Mouse (Mus musculus): ENCODE data around the gene Prr15l.

The Prr15l gene

GRCm38 (mm10) chr11:96919003-96919402, 8.9 kb upstream of the Prr15l start:
- no peak for DNase-seq (ENCODE audit: low spot score in 2 of 2)

DNA sequence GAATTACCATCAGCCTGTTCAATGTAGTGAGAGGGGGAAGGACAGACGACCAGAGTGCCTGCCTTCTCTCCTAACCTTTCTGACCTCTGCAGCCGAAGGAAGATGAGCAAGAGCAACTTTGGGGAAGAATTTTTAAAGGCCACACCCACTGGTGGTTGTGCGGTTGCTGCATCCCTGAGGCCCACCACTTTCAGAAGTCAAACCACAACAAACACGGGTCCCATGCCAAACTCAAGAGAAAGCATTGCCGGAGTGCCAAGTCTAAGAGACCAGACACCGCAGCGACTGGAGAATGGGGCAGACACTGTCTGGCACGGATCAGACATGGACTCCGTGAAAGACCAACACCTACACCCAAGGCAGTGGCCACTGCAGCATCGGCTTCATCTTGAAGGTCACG, 3.0 kb upstream of the Prr15l start:
- no peak for DNase-seq (ENCODE audit: low spot score in 2 of 2)

DNA sequence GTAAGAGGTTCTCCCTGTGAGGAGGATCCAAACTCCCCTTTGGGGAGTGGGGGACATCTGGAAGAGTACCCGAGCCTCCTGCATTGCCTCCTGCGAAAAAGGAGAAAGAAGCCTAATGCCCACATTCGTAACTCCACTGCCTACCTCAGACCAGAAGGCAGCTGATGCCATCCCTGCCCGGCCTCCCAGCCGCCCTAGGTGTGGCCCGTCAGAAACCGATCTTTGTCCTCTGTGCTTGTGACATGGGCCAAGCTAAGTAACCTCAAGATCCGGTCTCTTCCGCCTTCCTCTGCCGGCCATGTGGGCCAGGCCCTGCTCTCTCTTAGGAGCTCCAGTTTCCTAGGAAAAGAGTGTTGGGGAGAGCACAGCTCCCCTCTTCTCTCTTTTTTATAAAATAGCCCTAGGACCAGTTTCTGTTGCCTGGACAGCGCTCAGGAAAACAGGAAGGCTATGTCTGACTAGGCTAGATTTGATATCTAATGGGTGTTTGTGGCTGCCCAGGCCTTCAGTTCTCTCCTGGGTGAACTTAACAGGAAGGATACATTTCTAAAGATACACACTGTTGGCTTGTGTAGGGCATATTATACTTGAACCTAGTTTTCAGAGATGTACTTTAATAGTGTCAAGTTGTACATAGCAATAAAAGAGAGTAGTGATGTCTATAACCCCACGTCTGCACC, 2.3 kb upstream of the Prr15l start:
- peak in 1 of 2 experiments; percentile 54 for DNase-seq (ENCODE audit: low spot score in 2 of 2)

- peak in 1 of 2 experiments; percentile 62 for DNase-seq (ENCODE audit: low spot score in 2 of 2)
Observed at GRCm38 (mm10) chr11:96926587-96926986, 1.3 kb upstream of the Prr15l start.

DNA sequence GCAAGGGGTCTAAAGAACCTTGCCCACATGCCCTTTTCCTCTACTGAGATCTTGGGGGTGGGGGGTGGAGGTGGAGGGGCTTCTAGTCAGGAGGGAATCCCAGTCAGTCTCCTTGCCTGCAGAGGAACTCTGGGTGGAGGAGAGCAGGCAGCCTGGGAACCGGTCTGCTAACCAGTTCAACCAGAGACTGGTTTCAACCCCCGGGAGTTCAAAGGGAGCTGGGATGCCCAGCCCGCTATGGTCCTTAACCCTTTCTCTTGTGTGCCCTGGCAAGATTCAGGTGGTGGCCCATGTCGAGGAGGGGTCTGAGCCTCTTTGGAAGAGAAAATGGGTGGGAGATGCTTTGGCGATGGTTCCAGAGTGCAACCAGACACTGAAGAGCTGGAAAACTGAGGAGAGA, 787 bp downstream of the Prr15l start:
- no peak for DNase-seq (ENCODE audit: low spot score in 2 of 2)

DNA sequence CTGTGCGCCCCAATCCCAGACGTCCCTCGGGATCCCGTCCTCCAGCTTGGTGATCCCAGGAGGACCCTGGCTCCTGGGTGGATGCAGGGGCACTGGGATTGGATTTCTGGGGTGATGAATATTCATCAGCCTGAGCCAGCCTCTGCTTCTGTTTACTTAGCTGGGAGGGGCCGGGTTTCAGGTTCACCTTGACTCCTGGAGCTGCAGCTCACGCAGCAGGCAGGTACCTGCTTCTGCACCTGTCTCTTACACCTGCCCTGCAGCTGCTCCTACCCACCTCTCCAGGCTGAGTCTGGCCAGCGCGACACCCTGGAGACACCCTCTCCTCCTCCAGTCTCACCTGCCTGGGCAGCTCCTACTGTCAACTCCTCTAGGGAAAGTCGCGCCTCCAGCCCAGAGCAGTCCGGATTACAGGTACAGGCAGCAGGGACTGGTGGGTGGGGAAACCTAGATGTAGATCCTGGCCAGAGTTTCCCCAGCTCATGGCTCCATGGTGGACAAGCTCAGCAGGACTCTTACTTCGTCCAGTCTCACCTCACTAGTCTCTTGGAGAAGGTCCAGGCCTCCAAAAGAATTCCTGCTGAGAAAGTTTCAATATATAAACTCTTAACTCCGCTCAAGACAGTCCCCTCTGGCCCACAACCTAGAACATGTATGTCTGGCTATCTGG, 1.3 kb downstream of the Prr15l start:
- DNase-seq (ENCODE audit: low spot score in 2 of 2): no peak

GRCm38 (mm10) chr11:96929766-96930331, 1.9 kb downstream of the Prr15l start:
- DNase-seq (ENCODE audit: low spot score in 2 of 2): no peak

DNA sequence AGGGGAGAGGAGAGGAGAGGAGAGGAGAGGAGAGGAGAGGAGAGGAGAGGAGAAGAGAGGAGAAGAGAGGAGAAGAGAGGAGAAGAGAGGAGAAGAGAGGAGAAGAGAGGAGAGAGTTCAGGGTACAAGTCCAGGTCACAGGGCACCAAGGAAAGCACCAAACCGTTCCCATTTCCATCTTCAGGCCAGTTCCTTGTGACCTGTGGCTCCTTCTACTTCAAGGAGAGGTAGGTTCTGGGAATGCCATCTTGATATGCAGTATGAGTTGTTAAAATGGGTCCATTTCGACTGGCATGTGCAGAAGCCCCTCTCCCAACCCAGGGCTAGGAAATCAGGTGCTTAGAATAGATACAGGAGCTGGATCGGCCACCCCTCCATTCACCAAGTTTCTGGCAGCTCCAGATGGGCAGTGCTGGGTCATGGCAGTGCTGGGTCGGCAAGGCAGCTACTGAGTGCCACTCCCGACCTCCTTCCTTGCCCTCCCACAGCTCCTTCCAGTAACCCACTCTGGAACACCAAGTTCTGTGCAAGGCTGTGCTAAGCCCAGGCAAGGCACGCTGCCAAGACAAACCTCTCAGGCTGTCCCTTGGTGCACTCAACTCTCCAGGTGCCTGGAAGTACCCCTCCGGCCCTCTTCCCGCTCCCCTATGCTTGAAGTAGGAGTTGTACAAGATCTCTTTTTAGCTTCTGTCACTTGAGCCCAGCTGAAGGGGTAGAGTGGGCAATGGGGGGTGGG, 3.6 kb downstream of the Prr15l start:
- no peak for DNase-seq (ENCODE audit: low spot score in 2 of 2)

- DNase-seq (ENCODE audit: low spot score in 2 of 2): no peak
Observed at GRCm38 (mm10) chr11:96933562-96934276, 5.8 kb downstream of the Prr15l start.

- peak; percentile 77 to 80 for DNase-seq (ENCODE audit: low spot score in 2 of 2)
Observed at GRCm38 (mm10) chr11:96934921-96935356, 7.0 kb downstream of the Prr15l start.

GRCm38 (mm10) chr11:96935872-96936650, 8.2 kb downstream of the Prr15l start:
- DNase-seq (ENCODE audit: low spot score in 2 of 2): no peak

DNA sequence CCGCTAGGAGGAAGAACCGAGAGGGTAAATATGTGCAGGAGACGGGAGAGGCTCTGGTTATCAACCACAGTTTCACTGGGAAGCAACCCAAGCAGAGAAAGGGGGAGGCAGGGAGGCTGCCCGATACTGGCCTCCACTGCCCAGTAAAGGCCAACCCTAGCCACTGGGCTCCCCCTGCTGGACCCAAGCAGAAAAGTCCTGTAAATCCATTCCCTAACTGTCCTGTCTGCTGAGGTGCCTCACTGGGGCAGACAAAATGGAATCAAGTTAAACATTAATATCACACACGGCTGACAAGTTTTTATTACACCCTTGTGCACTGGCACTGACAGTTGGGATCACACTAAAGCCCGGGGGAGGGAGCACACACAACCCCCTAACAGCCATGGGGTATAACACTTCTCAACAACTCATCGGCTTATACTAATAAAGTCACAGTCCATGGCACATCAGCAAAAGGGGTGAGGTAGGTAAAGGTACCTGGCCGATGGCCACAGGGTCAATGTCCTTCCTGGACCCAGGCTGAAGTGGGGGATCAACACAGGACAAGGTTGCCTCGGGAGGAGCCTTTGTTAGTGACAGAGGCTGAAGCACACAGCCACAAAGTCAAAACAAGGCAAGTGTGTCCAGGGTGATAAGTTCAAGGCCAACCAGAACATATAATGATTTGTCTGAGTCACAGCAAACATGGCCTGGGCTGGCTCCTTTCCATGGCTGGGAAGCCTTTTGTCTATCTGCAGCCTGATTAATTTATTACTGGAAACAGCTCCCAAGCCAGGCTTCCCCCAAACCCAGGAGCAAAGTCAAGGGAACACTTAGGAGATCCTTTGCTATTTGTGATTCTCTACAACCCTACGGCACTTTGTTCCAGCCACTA, 9.9 kb downstream of the Prr15l start:
- DNase-seq (ENCODE audit: low spot score in 2 of 2): peak; percentile 68 to 85

DNA sequence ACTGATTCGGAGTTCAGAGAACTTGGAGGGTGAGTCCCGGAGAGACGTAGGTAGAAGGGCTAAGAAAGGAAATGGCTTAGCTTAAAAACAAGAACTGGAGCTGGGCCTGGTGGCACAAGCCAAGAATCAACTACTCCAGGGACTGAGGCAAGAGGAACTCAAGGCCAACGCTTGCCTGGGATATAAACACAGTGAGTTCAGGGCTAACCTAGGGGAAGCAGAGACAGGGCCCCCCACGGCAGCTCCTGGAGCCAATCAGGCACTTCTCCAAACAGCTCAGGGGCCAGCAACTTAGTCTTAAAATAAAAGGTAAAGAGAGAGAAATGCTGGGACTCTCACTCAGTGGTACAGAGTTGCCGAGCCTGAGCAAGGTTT, 10.5 kb downstream of the Prr15l start:
- DNase-seq (ENCODE audit: low spot score in 2 of 2): no peak

DNA sequence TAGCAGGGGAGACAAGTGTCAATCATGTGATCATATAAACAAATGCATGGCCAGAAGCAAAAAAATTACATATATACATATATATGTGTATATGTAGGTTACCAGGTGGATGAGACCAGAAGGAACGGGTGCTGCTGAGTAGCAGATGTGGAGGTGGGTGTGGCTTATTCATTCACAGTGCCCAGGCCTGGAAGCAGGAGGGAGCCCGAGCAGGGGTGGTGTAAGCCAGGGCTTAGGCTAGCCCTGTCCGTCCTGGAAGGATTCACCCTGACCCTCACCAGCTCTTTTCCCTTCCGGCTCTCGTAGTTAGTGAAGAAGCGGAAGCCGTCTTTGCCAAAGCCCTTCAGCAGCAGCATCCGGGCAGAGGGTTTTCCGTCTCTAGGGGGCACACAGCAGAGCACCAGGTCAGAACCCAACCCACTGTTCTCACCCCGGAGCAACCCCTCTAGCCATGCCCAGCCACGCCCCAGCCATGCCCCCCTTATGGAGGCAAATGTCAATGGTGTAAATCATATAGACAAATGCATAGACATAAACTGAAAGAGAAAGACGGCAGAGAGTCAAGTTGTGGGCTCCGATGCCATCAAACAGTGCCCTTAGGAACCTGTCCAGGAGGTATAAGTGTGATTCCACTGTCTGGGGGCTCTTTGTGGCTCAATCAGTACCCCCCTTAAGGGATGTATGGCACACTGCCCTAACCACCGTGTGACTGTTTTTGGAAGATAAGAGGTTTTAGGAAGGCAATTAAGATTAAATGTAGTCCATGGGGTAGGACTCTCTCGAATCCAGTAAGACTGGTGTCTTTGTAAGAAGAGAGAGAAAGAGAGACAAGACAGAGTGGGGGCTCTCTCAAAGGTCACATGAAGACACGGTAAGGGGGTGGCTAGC, 12.9 kb downstream of the Prr15l start:
- DNase-seq (ENCODE audit: low spot score in 2 of 2): peak; percentile 70 to 82

DNA sequence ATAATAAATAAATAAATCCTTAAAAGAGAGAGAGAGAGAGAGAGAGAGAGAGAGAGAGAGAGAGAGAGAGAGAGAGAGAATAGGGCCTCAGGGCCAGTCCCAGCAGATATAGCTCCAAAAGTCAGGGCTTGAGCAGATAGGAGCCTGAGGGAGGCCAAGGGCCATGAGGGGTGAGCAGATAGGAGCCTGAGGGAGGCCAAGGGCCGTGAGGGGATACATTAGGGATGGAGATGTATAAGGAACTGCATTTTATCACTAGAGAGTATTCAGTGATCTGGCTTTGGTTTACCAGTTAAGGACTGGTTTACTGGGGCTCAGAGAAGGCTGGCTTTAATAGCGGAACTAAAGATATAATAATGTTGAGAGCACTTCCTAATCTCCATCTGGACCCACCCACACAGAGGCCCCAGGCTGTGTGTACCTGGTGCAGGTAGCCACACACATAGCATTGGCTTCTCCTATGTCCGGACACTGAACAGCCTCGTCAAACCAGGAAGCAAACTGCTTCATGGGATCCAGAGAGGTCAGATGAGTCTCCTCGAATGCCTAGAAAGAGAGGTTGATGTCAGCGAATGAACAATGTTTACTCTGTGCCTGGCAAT, 14.2 kb downstream of the Prr15l start:
- peak in 1 of 2 experiments; percentile 68 for DNase-seq (ENCODE audit: low spot score in 2 of 2)

- peak; percentile 91 for DNase-seq (ENCODE audit: low spot score in 2 of 2)
Observed at GRCm38 (mm10) chr11:96943746-96944304, 15.9 kb downstream of the Prr15l start, which contains the start of gene Pnpo. Gene Pnpo, minus strand, starts transcription at chr11:96943986.

- DNase-seq (ENCODE audit: low spot score in 2 of 2): no peak
Observed at GRCm38 (mm10) chr11:96944844-96945580, 17.1 kb downstream of the Prr15l start.

Measured in spleen, postnatal 4 days (tissue).